Mouse (Mus musculus) MEL (cell line): Measurements from ENCODE around the gene Slu7.

ENCODE experiments used
- CTCF ChIP-seq, 3 experiments: IDR thresholded peaks in 2 of 3; conservative IDR thresholded peaks in 1 of 3; 2 replicates each; pipeline ENCODE4 v1.5.1; 2011 to 2012; ENCODE audit warnings: low read length in 3 of 3, low read depth in 2 of 3, mild to moderate bottlenecking in 2 of 3, improper control_type of control experiment in 1 of 3, inconsistent platforms in 1 of 3, mixed read lengths in 1 of 3, moderate library complexity in 1 of 3; ENCODE audit not compliant: control insufficient read depth in 1 of 3, insufficient read depth in 1 of 3, poor library complexity in 1 of 3, severe bottlenecking in 1 of 3
- EP300 ChIP-seq, 2 experiments: IDR thresholded peaks; 2 replicates each; pipeline ENCODE4 v1.6.1; 2011; ENCODE audit warnings: improper control_type of control experiment in 2 of 2, low read length in 2 of 2, low read depth in 1 of 2, mild to moderate bottlenecking in 1 of 2
- HCFC1 ChIP-seq: IDR thresholded peaks from 2 replicates; pipeline ENCODE4 v1.6.1; 2012; ENCODE audit warnings: low read depth, mild to moderate bottlenecking, inconsistent platforms, low read length, improper control_type of control experiment, moderate library complexity
- POLR2A ChIP-seq, 2 experiments: IDR thresholded peaks; 2 replicates each; pipeline ENCODE4 v1.6.1; 2011 to 2012; ENCODE audit warnings: low read length in 2 of 2, mild to moderate bottlenecking in 2 of 2, control low read depth in 1 of 2, improper control_type of control experiment in 1 of 2, low read depth in 1 of 2, moderate library complexity in 1 of 2; ENCODE audit not compliant: control insufficient read depth in 1 of 2, insufficient read depth in 1 of 2, poor library complexity in 1 of 2
- POLR2AphosphoS2 ChIP-seq: IDR thresholded peaks from 2 replicates; pipeline ENCODE4 v1.6.1; 2011; ENCODE audit warnings: low read length, improper control_type of control experiment
- SIN3A ChIP-seq: IDR thresholded peaks from 2 replicates; pipeline ENCODE4 v1.6.1; 2012; ENCODE audit warnings: low read length, improper control_type of control experiment, inconsistent platforms
- USF2 ChIP-seq, 2 experiments: IDR thresholded peaks; 2 replicates each; pipeline ENCODE4 v1.6.1; 2011 to 2012; ENCODE audit warnings: improper control_type of control experiment in 2 of 2, low read length in 2 of 2, borderline replicate concordance in 1 of 2, inconsistent platforms in 1 of 2, low read depth in 1 of 2, mild to moderate bottlenecking in 1 of 2; ENCODE audit not compliant: insufficient read depth in 1 of 2
- ZC3H11A ChIP-seq: IDR thresholded peaks from 2 replicates; pipeline ENCODE4 v1.6.1; 2012; ENCODE audit warnings: low read depth, mild to moderate bottlenecking, inconsistent platforms, low read length, improper control_type of control experiment

DNA sequence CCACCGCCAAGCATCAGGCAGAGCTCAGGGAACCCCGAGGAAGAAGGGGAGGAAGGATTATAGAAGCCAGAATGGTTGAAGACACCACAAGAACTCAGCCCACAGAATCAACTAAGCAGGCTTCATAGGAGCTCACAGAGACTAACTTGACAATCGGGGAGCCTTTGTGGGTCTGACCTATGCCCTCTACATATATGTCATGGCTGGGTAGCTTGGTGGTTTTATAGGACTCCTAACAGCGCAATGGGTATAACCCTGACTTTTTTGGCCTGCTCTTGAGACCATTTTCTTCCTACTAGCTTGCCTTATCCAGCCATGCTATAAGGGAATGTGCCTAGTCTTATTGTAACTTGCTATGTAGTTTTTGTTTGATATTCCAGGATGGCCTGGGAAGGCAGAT lies 37.3 kb upstream of the Slu7 start:
- TF ChIP-seq CTCF (IDR thresholded peaks at IDR 0.05 in 2 of 3, conservative IDR thresholded peaks at IDR 0.05 in 1 of 3; ENCODE audit: control insufficient read depth in 1 of 3, insufficient read depth in 1 of 3, low read depth in 2 of 3, low read length in 3 of 3, poor library complexity in 1 of 3, severe bottlenecking in 1 of 3) (no peak), EP300 (IDR thresholded peaks at IDR 0.05; ENCODE audit: low read depth in 1 of 2, low read length in 2 of 2) (no peak), USF2 (IDR thresholded peaks at IDR 0.05; ENCODE audit: borderline replicate concordance in 1 of 2, insufficient read depth in 1 of 2, low read depth in 1 of 2, low read length in 2 of 2) (no peak), HCFC1 (no peak), ZC3H11A (no peak), SIN3A (no peak), POLR2AphosphoS2 (no peak), POLR2A (IDR thresholded peaks at IDR 0.05; ENCODE audit: control insufficient read depth in 1 of 2, insufficient read depth in 1 of 2, low read depth in 1 of 2, low read length in 2 of 2, poor library complexity in 1 of 2) (no peak)
